Mouse (Mus musculus) hindbrain, embryonic 12.5 days (tissue): ENCODE results near the gene Smtnl2. TPM values are rescaled to one million over a fixed set of nuclear protein-coding genes. Genes with fewer than 3 reads are reported as not detected.

Experiments used
- ATAC-seq: fragments of 200-750 bp; cut with Nextera tagmentation; 2 replicates; pipeline ENCODE4 v1.8.0; 2017; ENCODE audit warnings: moderate TSS enrichment; ENCODE audit not compliant: low FRiP score
- H3K27ac ChIP-seq: fragments of 300-500 bp; sonication (generic); 2 replicates; pipeline ENCODE4 v1.5.1; 2016; ENCODE audit warnings: mild to moderate bottlenecking
- H3K27me3 ChIP-seq: fragments of 300-500 bp; sonication (generic); 2 replicates; pipeline ENCODE4 v1.6.1; 2016; ENCODE audit warnings: mild to moderate bottlenecking
- H3K36me3 ChIP-seq: fragments of 300-500 bp; sonication (generic); 2 replicates; pipeline ENCODE4 v1.6.1; 2016; ENCODE audit warnings: mild to moderate bottlenecking
- H3K4me1 ChIP-seq: fragments of 300-500 bp; sonication (generic); 2 replicates; pipeline ENCODE4 v1.6.1; 2016
- H3K4me2 ChIP-seq: fragments of 300-500 bp; sonication (generic); replicated peaks from 2 replicates; pipeline ENCODE4 v1.6.1; 2016; ENCODE audit warnings: mild to moderate bottlenecking
- H3K4me3 ChIP-seq: fragments of 300-500 bp; sonication (generic); 2 replicates; pipeline ENCODE4 v1.5.1; 2016; ENCODE audit warnings: mild to moderate bottlenecking
- H3K9ac ChIP-seq: fragments of 300-500 bp; sonication (generic); 2 replicates; pipeline ENCODE4 v1.6.1; 2016; ENCODE audit warnings: mild to moderate bottlenecking, moderate library complexity
- H3K9me3 ChIP-seq: fragments of 300-500 bp; sonication (generic); replicated peaks from 2 replicates; pipeline ENCODE4 v1.6.1; 2016; ENCODE audit warnings: mild to moderate bottlenecking
- WGBS: fragments of 180-500 bp; shearing (Covaris S2); methylation state at CpG from one replicate; pipeline ENCODE4 v1.1.7; 2016; 5-methylcytosine and 5-hydroxymethylcytosine counted together
- polyA plus RNA-seq: library from polyadenylated mRNA; unstranded; fragments of >200 nt; fragmentation: Nextera tagmentation; extraction: Ambion mirVana; gene quantifications from 2 replicates; pipeline ENCODE4 v1.2.1, GENCODE M21; 2016

The Smtnl2 gene
- polyA plus RNA-seq, 1 experiment from 2014 or later: 14.5 TPM

DNA sequence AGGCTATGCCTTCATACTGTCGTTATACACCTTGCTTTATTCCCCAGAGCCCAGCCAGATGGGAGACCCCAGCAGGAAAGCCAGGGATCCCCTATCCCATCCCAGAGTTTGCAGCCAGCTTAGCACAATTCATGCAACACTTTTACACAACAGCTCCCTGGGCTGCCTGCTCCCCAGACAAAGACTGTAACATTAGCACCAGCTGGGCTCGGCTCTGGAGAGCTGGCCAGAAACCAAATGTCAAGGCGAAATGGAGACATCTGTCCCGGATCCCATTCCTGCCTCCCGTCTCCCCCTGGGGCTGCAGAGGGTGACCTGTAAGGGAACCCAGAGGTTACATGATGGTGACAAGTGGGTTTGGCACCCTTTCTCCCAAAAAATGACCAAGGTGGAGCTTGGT lies 17.8 kb downstream of the Smtnl2 start:
- no peak overlapping the region for H3K4me2 ChIP-seq
- ATAC-seq: no peak
- H3K27ac ChIP-seq: no peak overlapping the region
- H3K4me3 ChIP-seq: no peak overlapping the region
- H3K9me3 ChIP-seq: no peaks in the 10 kb centered on the region
- H3K27me3 ChIP-seq: no peaks in the 10 kb centered on the region
- no peak overlapping the region for H3K9ac ChIP-seq
- 0 out of 2 replicates have a peak, but pooled peaks cover 4% of the 10 kb centered on the region for H3K4me1 ChIP-seq
- 51% methylated on average over 5 of the region's 5 CpGs for whole genome bisulfite sequencing
- no peaks in the 10 kb centered on the region for H3K36me3 ChIP-seq

DNA sequence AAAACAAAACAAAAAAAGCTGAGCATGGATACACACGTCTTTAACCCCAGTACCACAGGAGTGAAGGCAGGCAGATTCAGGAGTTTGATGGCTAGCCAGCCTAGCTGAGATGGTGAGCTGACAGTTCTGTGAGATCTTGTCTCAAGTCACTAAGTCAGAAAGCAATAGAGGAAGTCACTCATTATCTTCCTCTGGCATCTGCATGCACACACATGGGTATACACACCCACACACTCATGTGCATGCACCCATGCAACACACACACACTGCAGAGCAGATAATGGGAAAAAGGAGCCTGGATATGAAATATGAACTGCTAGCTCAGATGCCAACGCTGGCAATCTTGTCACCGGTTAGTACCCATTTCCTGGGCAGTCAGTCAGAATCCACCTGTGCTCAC lies 18.3 kb downstream of the Smtnl2 start:
- H3K9ac ChIP-seq: no peak overlapping the region
- no peaks in the 10 kb centered on the region for H3K27me3 ChIP-seq
- no peak for ATAC-seq
- no peak overlapping the region for H3K4me2 ChIP-seq
- no peak overlapping the region for H3K4me3 ChIP-seq
- WGBS: 86% methylated on average over 3 of the region's 3 CpGs
- H3K27ac ChIP-seq: no peak overlapping the region
- H3K4me1 ChIP-seq: 0 out of 2 replicates have a peak, but pooled peaks cover 4% of the 10 kb centered on the region
- no peaks in the 10 kb centered on the region for H3K36me3 ChIP-seq
- H3K9me3 ChIP-seq: no peaks in the 10 kb centered on the region

DNA sequence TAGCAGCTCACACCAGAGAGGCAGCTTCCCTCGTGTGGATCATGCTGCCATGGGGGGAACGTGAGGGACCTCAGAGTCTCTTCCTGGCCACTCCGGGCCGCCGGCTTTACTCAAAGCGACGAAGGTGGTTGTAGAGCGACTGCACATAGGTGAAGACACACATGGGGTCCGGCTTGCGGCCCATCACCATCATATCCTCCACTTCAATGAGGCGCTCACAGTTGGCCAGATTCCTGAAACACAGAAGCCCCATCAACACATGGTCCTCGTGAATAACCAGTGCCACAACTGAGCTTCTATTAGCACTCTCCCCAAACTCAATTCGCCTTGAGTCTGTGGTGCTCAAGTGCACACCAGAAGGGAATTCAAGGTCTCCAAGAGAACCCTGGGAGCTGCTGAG lies 20.3 kb downstream of the Smtnl2 start:
- Histone ChIP-seq H3K9me3 (no peaks in the 10 kb centered on the region), H3K9ac (no peak overlapping the region), H3K27me3 (no peaks in the 10 kb centered on the region), H3K4me2 (no peak overlapping the region), H3K4me3 (no peak overlapping the region), H3K27ac (no peak overlapping the region), H3K4me1 (0 out of 2 replicates have a peak, but pooled peaks cover 4% of the 10 kb centered on the region), H3K36me3 (no peaks in the 10 kb centered on the region)
- 92% methylated on average over 13 of the region's 13 CpGs for WGBS
- no peak for ATAC-seq

DNA sequence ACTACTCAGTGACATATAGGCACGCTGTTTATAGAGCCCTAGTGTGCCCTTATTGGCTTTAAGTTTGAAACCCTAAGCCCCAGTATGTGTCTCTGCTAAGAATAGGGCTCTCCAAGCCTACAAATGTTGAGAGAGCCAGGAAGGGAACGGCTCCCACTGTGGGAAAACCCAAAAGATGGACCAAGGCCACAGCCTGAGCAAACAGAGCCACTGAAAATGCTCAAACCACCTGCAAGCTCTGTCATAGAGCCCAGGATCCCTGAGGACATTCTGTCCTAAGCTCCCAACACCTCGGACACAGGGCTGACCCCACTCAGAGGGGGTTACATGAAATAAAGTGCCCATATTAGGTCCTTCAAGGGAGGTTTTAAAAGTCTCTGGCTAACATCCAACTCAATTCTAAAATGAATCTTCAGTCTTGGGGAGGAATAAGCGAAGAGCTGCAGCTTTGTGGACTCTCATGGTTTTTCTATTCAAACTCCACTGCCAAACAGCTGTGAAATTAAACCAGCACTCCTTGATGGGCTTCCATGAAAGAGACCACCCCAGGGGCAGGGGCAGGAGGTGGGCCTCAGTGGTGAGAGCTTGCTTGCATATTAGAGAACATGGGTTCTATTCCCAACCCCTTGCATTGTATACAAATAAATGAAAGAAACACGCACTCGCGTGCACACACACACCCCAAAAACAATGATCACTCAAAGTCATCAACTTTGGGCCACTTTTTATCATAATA lies 21.9 kb downstream of the Smtnl2 start:
- WGBS: 90% methylated on average over 7 of the region's 7 CpGs
- no peaks in the 10 kb centered on the region for H3K9me3 ChIP-seq
- H3K4me2 ChIP-seq: no peak overlapping the region
- H3K4me1 ChIP-seq: 0 out of 2 replicates have a peak, but pooled peaks cover 4% of the 10 kb centered on the region
- no peak overlapping the region for H3K9ac ChIP-seq
- H3K27me3 ChIP-seq: no peaks in the 10 kb centered on the region
- no peak for ATAC-seq
- H3K27ac ChIP-seq: no peak overlapping the region
- H3K36me3 ChIP-seq: no peaks in the 10 kb centered on the region
- H3K4me3 ChIP-seq: no peak overlapping the region

DNA sequence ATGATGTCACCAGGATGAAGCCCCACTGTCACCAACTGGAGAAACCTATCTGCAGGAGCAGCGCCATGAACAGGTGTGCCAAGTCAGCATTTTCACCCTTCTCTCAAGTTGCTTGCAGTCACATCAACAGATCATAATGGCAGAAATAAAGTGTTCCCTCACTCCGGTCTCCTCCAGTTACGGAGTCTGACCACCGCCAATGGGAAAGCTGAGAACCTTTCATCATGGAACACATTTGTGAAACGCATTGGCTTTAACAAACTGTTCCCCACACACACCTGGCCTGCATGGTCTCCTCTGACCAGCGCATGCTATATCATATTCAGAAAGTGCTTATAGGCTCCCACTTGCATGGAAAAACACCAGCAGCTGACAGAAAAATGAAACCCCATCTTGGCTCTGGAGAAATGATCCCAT lies 23.4 kb downstream of the Smtnl2 start:
- H3K4me2 ChIP-seq: no peak overlapping the region
- H3K9ac ChIP-seq: no peak overlapping the region
- H3K4me1 ChIP-seq: no peaks in the 10 kb centered on the region
- no peak overlapping the region for H3K27ac ChIP-seq
- no peak overlapping the region for H3K4me3 ChIP-seq
- no peaks in the 10 kb centered on the region for H3K9me3 ChIP-seq
- no peaks in the 10 kb centered on the region for H3K36me3 ChIP-seq
- no peak for ATAC-seq
- 85% methylated on average over 6 of the region's 6 CpGs for WGBS
- H3K27me3 ChIP-seq: no peaks in the 10 kb centered on the region

DNA sequence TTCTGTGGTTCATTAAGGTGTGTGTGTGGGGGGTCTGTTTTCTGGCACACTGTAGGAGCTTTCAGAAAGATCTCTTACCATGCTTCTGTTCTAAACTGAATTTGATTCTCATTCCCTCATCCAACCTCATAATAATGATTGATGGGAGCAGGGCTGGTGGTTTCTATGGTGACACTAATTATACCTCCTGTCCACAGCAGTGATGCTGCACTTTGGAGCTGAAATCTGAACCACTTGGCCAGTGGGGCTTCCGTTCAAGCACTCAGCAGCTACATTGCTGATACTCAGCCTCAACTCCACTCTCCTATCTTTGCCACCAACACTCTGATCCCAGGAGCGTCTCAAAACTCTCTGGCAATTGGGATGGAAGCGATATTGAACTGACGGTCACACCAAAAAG lies 32.2 kb downstream of the Smtnl2 start:
- H3K9ac ChIP-seq: no peak overlapping the region
- H3K27ac ChIP-seq: no peak overlapping the region
- 73% methylated on average over 4 of the region's 4 CpGs for WGBS
- H3K9me3 ChIP-seq: no peaks in the 10 kb centered on the region
- H3K4me2 ChIP-seq: no peak overlapping the region
- no peaks in the 10 kb centered on the region for H3K27me3 ChIP-seq
- H3K4me3 ChIP-seq: no peak overlapping the region
- no peaks in the 10 kb centered on the region for H3K36me3 ChIP-seq
- ATAC-seq: no peak
- peaks cover 8% of the 10 kb centered on the region for H3K4me1 ChIP-seq

DNA sequence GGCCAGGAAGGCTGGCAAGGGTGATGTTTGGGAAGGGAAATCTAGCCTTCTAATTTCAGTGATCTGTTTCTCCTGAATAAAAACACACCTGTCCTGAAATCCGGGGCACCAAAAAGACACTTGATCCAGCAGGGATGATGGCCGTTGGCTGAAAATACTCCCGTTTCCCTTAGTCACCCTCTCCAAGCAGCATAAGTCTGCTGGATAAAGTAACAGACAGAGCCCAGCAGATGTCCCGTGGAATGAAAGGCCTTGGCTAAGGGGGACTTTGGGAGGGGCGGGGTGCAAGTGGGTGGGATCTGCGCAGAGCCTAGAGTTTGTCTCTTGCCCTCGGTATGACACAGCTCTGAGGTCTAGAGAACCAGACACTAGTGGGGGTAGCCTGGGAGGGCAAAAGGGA lies 33.3 kb downstream of the Smtnl2 start:
- Histone ChIP-seq H3K27ac (no peak overlapping the region), H3K36me3 (no peaks in the 10 kb centered on the region), H3K4me2 (no peak overlapping the region), H3K9ac (no peak overlapping the region), H3K27me3 (no peaks in the 10 kb centered on the region), H3K9me3 (no peaks in the 10 kb centered on the region), H3K4me1 (peaks cover 8% of the 10 kb centered on the region), H3K4me3 (no peak overlapping the region)
- ATAC-seq: no peak
- WGBS: 70% methylated on average over 7 of the region's 7 CpGs

DNA sequence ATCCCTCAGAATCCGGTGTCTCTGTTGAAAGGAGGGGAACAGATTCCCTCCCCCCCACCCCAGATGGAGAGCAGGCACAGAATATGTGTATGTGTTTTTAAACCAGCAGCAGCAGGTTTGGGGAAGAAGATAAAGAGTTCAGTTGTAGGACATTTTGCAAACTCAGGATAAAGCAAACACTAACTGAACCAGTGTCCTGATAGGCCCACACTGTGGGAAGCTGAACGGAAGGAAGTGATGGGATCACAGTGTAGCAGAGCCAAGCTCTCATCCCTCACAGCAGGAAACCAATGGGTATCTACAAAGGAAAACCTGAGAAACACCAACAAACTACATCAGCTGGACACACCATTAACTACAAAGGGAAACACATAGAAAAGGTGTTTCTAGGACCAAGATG lies 35.0 kb downstream of the Smtnl2 start:
- Histone ChIP-seq H3K4me3 (no peak overlapping the region), H3K27ac (no peak overlapping the region), H3K9ac (no peak overlapping the region), H3K9me3 (no peaks in the 10 kb centered on the region), H3K4me2 (no peak overlapping the region), H3K4me1 (peaks cover 8% of the 10 kb centered on the region), H3K27me3 (no peaks in the 10 kb centered on the region), H3K36me3 (no peaks in the 10 kb centered on the region)
- WGBS: 81% methylated on average over 2 of the region's 2 CpGs
- no peak for ATAC-seq

DNA sequence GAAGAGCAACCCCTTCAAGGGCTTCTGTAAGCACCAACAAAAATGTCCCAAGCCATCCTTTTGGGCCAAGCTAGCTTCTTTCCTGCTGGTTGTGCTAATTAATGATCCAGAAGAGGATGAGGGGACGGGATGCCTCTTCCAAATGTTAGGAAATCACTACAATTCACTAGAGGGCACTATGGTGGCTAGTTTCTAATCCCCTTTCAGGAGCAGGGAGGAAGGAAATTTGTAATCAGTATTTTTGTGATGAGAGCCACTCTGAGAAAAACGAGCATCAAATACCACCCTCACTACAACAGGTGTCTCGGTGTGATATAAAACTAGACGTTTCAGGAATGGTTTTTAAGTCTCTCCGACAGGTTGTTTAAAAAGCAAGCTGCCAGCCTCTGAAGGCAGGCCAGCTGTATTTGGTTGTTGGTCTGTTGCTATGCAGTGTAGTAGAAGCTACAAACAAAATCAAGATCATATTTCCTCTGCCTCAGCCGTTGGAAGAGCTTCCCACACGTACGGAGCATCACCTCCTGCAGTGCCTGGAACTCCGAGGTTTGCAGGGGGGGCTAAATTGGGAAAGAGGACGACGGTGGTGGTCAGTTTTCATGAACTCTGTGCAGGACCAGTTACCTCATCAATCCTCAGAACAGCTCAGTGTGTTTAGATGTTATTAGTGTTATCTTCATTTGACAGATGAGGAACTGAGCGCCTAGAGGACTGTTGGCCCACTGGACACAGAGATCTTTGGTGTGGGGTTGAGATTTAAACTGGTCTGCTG lies 41.4 kb downstream of the Smtnl2 start:
- H3K27me3 ChIP-seq: no peaks in the 10 kb centered on the region
- no peak overlapping the region for H3K9ac ChIP-seq
- no peaks in the 10 kb centered on the region for H3K9me3 ChIP-seq
- 34% methylated on average over 12 of the region's 12 CpGs for WGBS
- no peaks in the 10 kb centered on the region for H3K36me3 ChIP-seq
- H3K4me1 ChIP-seq: 0 out of 2 replicates have a peak, but pooled peaks cover 3% of the 10 kb centered on the region
- H3K4me2 ChIP-seq: no peak overlapping the region
- no peak for ATAC-seq
- no peak overlapping the region for H3K4me3 ChIP-seq
- H3K27ac ChIP-seq: no peak overlapping the region

DNA sequence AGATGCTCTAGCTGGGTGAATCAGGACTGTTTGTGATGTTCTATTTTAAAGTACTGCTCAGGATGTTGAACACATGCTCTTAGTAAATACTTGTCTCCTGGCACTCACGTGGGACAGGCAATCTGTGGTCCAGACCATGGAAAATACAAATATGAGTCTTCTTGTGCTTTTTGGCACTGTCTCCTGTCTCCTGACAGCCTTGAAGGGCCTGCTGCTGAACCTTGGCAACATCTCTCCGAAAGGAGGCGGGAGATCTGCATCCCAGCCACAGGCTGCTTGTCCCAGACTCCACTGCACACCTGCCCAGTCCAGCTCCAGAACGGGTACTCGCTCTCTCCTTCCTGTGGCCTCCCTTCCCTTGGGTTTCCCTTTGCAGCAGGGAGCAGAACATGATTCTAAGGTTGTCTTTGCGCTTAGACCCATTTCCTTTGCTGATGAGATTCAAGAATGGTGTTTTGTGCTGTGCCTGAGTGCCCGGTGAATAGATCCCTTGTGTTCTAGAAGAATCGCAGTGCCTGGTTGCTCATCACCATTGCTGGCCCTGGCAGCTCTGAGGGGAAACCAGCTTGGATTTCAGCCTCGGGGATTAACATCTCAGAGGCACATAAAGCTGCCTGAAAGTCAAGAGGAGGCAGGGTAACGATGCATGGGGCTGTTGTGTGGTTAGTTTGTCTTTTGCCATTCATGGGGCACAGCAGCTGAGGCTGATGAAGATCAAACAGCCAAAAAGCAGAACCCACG lies 43.4 kb downstream of the Smtnl2 start:
- H3K9me3 ChIP-seq: no peaks in the 10 kb centered on the region
- H3K4me1 ChIP-seq: 0 out of 2 replicates have a peak, but pooled peaks cover 3% of the 10 kb centered on the region
- H3K9ac ChIP-seq: no peak overlapping the region
- H3K36me3 ChIP-seq: no peaks in the 10 kb centered on the region
- no peak overlapping the region for H3K4me3 ChIP-seq
- no peak overlapping the region for H3K27ac ChIP-seq
- no peak for ATAC-seq
- H3K27me3 ChIP-seq: no peaks in the 10 kb centered on the region
- H3K4me2 ChIP-seq: no peak overlapping the region
- 65% methylated on average over 11 of the region's 11 CpGs for WGBS

DNA sequence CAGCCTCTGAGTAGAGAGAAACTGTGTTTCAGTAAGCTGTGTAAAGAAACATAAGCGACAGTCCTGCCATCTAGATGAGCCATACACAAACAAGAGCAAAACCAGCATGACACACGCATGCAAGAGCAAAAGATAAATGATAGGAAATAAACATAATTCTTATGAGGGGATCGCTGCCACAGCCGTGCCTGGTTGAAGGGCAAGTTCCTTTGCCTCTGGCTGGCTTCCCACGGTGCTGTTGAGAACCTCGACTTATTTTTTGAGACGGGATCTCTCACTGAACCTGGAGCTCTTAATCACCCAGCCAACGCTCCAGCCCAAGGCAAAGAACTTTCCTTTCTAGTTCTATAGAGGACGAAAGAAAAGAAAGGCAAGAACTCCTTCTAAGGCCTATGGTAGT lies 45.4 kb downstream of the Smtnl2 start:
- H3K4me1 ChIP-seq: peaks cover 6% of the 10 kb centered on the region; the same call in 1 of the 2 replicates
- H3K9ac ChIP-seq: no peak overlapping the region
- no peak for ATAC-seq
- WGBS: 88% methylated on average over 9 of the region's 9 CpGs
- H3K27ac ChIP-seq: no peak overlapping the region
- no peak overlapping the region for H3K4me2 ChIP-seq
- H3K9me3 ChIP-seq: no peaks in the 10 kb centered on the region
- no peaks in the 10 kb centered on the region for H3K36me3 ChIP-seq
- H3K4me3 ChIP-seq: no peak overlapping the region
- H3K27me3 ChIP-seq: no peaks in the 10 kb centered on the region

DNA sequence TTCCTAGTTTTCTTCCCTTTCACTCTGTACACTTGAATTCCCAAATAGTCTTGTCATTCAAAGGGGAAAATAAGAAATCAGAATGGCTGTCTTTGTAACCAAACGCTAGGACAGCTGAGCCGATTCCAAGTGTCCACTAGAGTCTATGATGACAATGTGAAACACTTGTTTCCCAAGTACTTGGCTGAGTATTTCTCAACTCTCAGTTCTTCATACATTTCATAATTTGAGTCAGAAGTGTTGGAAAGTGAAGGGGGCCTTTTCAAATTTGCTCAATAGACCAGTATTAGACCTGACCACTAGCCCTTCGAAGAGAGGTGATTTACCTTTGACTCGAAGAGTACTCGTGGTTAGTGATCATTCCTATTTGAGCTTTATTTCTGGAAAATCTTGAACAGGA lies 47.0 kb downstream of the Smtnl2 start:
- WGBS: 95% methylated on average over 5 of the region's 5 CpGs
- no peak overlapping the region for H3K9ac ChIP-seq
- peaks cover 6% of the 10 kb centered on the region; the same call in 1 of the 2 replicates for H3K4me1 ChIP-seq
- ATAC-seq: no peak
- no peak overlapping the region for H3K4me3 ChIP-seq
- no peaks in the 10 kb centered on the region for H3K36me3 ChIP-seq
- H3K27ac ChIP-seq: no peak overlapping the region
- no peaks in the 10 kb centered on the region for H3K9me3 ChIP-seq
- H3K27me3 ChIP-seq: no peaks in the 10 kb centered on the region
- H3K4me2 ChIP-seq: no peak overlapping the region
